Mouse (Mus musculus) myocyte (in vitro differentiated cells): ENCODE data around the gene Ppm1b.

ENCODE experiments used
- POLR2A ChIP-seq: IDR thresholded peaks from one replicate; pipeline ENCODE4 v1.6.1; 2011; ENCODE audit warnings: low read depth, mild to moderate bottlenecking, control low read depth, moderate library complexity; ENCODE audit not compliant: insufficient read length
- POLR2AphosphoS2 ChIP-seq: IDR thresholded peaks from one replicate; pipeline ENCODE4 v1.6.1; 2011; ENCODE audit warnings: low read depth, control low read depth; ENCODE audit not compliant: insufficient read length
- USF1 ChIP-seq: IDR thresholded peaks from one replicate; pipeline ENCODE4 v1.6.1; 2011; ENCODE audit warnings: low read depth, mild to moderate bottlenecking, control low read depth, moderate library complexity

- TF ChIP-seq POLR2A, result no peak
- no peak for TF ChIP-seq USF1
- TF ChIP-seq POLR2AphosphoS2, result no peak
Observed at GRCm38 (mm10) chr17:84933968-84934367, 22.6 kb upstream of the Ppm1b start.
